Mouse (Mus musculus) C2C12 (cell line): ENCODE data around the gene Chd1l. TPM values are rescaled to one million over a fixed set of nuclear protein-coding genes. Genes with fewer than 3 reads are reported as not detected.

Experiments used
- H3K27me3 ChIP-seq: one replicate; pipeline ENCODE4 v1.6.1; 2011; ENCODE audit not compliant: control insufficient read depth, insufficient read depth, insufficient read length
- H3K36me3 ChIP-seq: one replicate; pipeline ENCODE4 v1.6.1; 2011; ENCODE audit not compliant: control insufficient read depth, insufficient read depth
- H3K4me3 ChIP-seq: one replicate; pipeline ENCODE4 v1.5.1; 2011; ENCODE audit warnings: mild to moderate bottlenecking, control low read depth; ENCODE audit not compliant: poor library complexity, insufficient read depth, severe bottlenecking
- H3K79me2 ChIP-seq: one replicate; pipeline ENCODE4 v1.6.1; 2011; ENCODE audit not compliant: control insufficient read depth, insufficient read depth
- H3K79me3 ChIP-seq: one replicate; pipeline ENCODE4 v1.6.1; 2011; ENCODE audit warnings: low read depth, control low read depth
- H3ac ChIP-seq: one replicate; pipeline ENCODE3; 2011; ENCODE audit warnings: low read depth; ENCODE audit not compliant: control insufficient read depth, insufficient read length
- CEBPB ChIP-seq: IDR thresholded peaks from one replicate; pipeline ENCODE4 v1.6.1; 2011; ENCODE audit warnings: low read depth, mild to moderate bottlenecking, control low read depth, moderate library complexity
- CTCF ChIP-seq: IDR thresholded peaks from one replicate; pipeline ENCODE4 v1.5.1; 2011; ENCODE audit not compliant: control insufficient read depth, insufficient read depth, insufficient read length
- FOSL1 ChIP-seq: IDR thresholded peaks from one replicate; pipeline ENCODE4 v1.8.0; 2011; ENCODE audit warnings: mild to moderate bottlenecking, low read length; ENCODE audit not compliant: poor library complexity, insufficient read depth, severe bottlenecking
- MAX ChIP-seq: IDR thresholded peaks from one replicate; pipeline ENCODE4 v1.6.1; 2011; ENCODE audit warnings: mild to moderate bottlenecking, control low read depth
- MYOD1 ChIP-seq: IDR thresholded peaks from one replicate; pipeline ENCODE4 v1.6.1; 2011; ENCODE audit warnings: low read depth; ENCODE audit not compliant: control insufficient read depth, insufficient read length
- MYOG ChIP-seq: IDR thresholded peaks from one replicate; pipeline ENCODE4 v1.6.1; 2011; ENCODE audit not compliant: control insufficient read depth, insufficient read length; ENCODE audit errors: extremely low read depth
- USF1 ChIP-seq: IDR thresholded peaks from one replicate; pipeline ENCODE4 v1.6.1; 2011; ENCODE audit warnings: low read depth, mild to moderate bottlenecking, control low read depth, moderate library complexity
- polyA plus RNA-seq: library from polyadenylated mRNA; unstranded; fragments of >200 nt; fragmentation: generic; extraction: Trizol; gene quantifications from one replicate; pipeline ENCODE4 v1.2.1, GENCODE M21; 2012; ENCODE audit warnings: missing spikeins

Chd1l gene
- polyA plus RNA-seq, 1 experiment = 6.6 TPM

DNA sequence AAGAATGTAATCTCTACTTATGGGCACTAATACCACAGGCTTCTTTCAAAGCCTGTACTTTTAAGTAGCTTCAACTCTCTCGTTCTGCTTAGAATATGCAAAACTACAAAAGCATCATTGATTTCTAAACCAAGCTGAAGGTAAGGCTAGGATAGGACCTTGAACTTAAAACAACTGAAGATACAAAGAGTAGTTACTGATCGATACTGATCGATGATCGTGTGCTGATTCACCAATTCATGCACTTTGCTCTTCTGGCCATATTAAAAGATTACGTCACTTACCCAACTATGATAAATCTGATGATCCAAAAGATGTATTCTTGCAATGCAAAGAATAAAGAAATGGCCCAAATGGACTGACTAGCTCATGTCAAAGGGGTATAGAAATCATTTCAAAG, 43.8 kb upstream of the Chd1l start:
- no peaks in the 10 kb centered on the region for H3K36me3 ChIP-seq

DNA sequence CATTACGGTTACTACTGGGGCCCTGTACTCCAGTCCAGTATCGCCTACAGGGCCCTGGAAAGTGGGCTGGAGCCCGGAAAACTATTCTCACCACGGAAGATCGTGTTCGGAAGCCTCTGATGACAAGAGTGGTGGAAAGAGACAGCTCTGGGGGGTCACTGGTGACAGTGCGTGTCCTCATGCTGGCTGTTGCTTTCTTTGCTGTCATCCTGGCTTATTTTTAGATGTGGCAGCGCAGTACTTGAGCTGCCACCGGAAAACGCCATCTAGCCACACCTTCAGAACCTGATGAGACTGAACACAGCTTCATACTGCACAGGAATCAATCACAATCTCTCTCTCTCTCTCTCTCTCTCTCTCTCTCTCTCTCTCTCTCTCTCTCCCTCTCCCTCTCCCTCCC, 41.6 kb upstream of the Chd1l start:
- Histone ChIP-seq H3K27me3 (no peaks in the 10 kb centered on the region), H3K36me3 (no peaks in the 10 kb centered on the region), H3K4me3 (no peak overlapping the region), H3K79me3 (no peaks in the 10 kb centered on the region), H3K79me2 (no peaks in the 10 kb centered on the region), H3ac (no peak overlapping the region)
- TF ChIP-seq MYOD1 = no peak
- TF ChIP-seq MYOG = no peak
- no peak for TF ChIP-seq CEBPB
- no peak for TF ChIP-seq USF1
- no peak for TF ChIP-seq FOSL1
- no peak for TF ChIP-seq CTCF
- no peak for TF ChIP-seq MAX

More for the DNA sequence above, 43.8 kb upstream of the Chd1l start:
- Histone ChIP-seq H3K4me3 (no peak overlapping the region), H3K79me2 (peaks cover 2% of the 10 kb centered on the region), H3ac (no peak overlapping the region), H3K27me3 (no peaks in the 10 kb centered on the region), H3K79me3 (no peaks in the 10 kb centered on the region)
- TF ChIP-seq MYOD1 (no peak), CEBPB (no peak), MAX (no peak), MYOG (no peak), FOSL1 (no peak), USF1 (no peak), CTCF (no peak)

DNA sequence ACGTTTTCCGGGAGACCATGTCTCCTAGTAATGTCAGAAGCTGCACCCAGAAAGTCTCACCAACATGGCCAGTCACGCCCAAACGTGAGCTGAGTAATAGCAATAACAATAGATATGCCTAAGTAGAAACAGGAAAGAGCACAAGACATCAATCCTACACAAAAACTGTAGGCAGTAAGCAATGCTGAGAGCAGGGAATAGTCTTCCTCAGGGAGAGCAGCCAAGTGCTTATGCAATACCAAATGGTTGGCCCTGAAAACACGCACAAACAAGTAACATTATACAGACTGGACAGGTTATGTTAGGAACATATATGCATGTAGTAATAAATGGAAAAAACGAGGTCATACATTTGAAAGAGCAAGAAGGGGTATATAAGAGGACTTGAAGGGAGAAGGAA, 39.5 kb upstream of the Chd1l start:
- TF ChIP-seq CTCF (no peak), FOSL1 (no peak), MYOD1 (no peak), MYOG (no peak), USF1 (no peak), MAX (no peak), CEBPB (no peak)
- no peaks in the 10 kb centered on the region for H3K36me3 ChIP-seq
- H3ac ChIP-seq = no peak overlapping the region
- no peaks in the 10 kb centered on the region for H3K79me2 ChIP-seq
- no peaks in the 10 kb centered on the region for H3K27me3 ChIP-seq
- no peaks in the 10 kb centered on the region for H3K79me3 ChIP-seq
- no peak overlapping the region for H3K4me3 ChIP-seq

GRCm38 (mm10) chr3:97649022-97649421, 39.0 kb upstream of the Chd1l start:
- Histone ChIP-seq H3ac (no peak overlapping the region), H3K4me3 (no peak overlapping the region), H3K36me3 (no peaks in the 10 kb centered on the region), H3K27me3 (no peaks in the 10 kb centered on the region), H3K79me2 (no peaks in the 10 kb centered on the region), H3K79me3 (no peaks in the 10 kb centered on the region)
- no peak for TF ChIP-seq MYOD1

DNA sequence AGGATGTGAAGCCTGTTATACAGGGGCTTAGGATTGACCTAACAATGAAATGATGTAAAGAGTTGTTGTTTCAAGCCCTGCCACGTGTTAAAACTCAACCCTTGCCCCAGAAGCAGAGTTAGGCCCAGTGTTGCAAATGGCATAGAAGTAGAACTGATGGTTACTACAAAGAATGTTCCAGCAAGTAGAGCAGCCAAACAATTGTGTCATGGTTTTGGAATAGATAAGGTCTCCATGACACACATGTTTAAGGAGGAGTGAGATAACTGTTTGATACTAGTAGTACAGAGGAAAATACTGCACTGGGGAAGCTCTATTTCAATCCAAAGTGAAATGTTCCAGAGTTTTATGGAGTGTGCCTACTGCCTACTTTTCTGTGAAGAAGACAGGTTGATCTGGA, 38.5 kb upstream of the Chd1l start:
- Histone ChIP-seq H3K36me3 (no peaks in the 10 kb centered on the region), H3K79me2 (no peaks in the 10 kb centered on the region), H3K79me3 (no peaks in the 10 kb centered on the region), H3K27me3 (no peaks in the 10 kb centered on the region), H3ac (no peak overlapping the region), H3K4me3 (no peak overlapping the region)
- TF ChIP-seq FOSL1 (no peak), MYOD1 (no peak), CEBPB (no peak), USF1 (no peak), CTCF (no peak), MYOG (no peak), MAX (no peak)

- no peak overlapping the region for H3ac ChIP-seq
- no peaks in the 10 kb centered on the region for H3K27me3 ChIP-seq
- H3K79me3 ChIP-seq = no peaks in the 10 kb centered on the region
- H3K36me3 ChIP-seq = no peaks in the 10 kb centered on the region
- H3K4me3 ChIP-seq = no peak overlapping the region
- no peak for TF ChIP-seq MYOD1
- no peak for TF ChIP-seq CEBPB
- H3K79me2 ChIP-seq = no peaks in the 10 kb centered on the region
These were observed 32.0 kb upstream of the Chd1l start for GRCm38 (mm10) chr3:97642001-97642400.
